Mouse (Mus musculus) heart, postnatal 0 days (tissue): ENCODE data around the gene Mia3.

ENCODE experiments used
- CTCF ChIP-seq: IDR thresholded peaks from 2 replicates; pipeline ENCODE4 v1.5.1; 2016; ENCODE audit warnings: antibody characterized with exemption, control low read depth, low read depth
- EP300 ChIP-seq: IDR thresholded peaks from 2 replicates; pipeline ENCODE4 v1.6.1; 2016; ENCODE audit warnings: antibody characterized with exemption, low read depth

DNA sequence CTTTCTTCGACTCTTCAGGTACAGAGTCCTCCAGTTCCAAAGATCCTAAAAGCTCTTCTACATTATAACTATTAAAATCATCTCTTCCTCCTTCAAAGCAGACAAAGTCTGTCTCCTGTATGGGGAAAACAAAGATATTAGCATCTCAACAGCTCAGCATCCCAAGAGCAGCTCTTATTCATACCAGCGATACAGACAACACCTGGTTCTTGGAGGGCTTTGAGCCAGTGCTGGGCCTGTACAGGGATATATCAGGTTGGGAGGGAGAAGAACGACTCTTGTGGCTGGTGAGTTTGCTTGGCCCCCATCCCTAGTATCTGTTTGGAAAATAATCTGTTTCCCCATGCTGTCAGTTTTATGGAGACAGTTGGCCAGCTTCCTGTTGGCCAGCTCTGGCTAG, 10.5 kb downstream of the Mia3 start:
- TF ChIP-seq CTCF (no peak), EP300 (no peak)
